Mouse (Mus musculus) lung, adult 2 months (tissue): ENCODE measurements around the gene Satb2. TPM values are rescaled to one million over a fixed set of nuclear protein-coding genes. Genes with fewer than 3 reads are reported as not detected.

Experiments
- DNase-seq: peaks from one replicate; pipeline ENCODE4 v3.0.0; 2022
- H3K4me1 ChIP-seq: fragments of 200-500 bp; 2 replicates; pipeline ENCODE4 v1.6.1; 2011; ENCODE audit warnings: low read length; ENCODE audit not compliant: control insufficient read depth, insufficient read depth
- H3K4me3 ChIP-seq: fragments of 200-500 bp; replicated peaks from 2 replicates; pipeline ENCODE3; 2011; ENCODE audit warnings: low read depth, mild to moderate bottlenecking, control low read depth, low read length; ENCODE audit errors: extremely low read depth
- CTCF ChIP-seq: fragments of 200-500 bp; IDR thresholded peaks from 2 replicates; pipeline ENCODE4 v1.5.1; 2011; ENCODE audit warnings: mild to moderate bottlenecking, low read length, control low read depth; ENCODE audit not compliant: insufficient read depth
- POLR2A ChIP-seq: fragments of 200-500 bp; IDR thresholded peaks from 2 replicates; pipeline ENCODE4 v1.6.1; 2011; ENCODE audit warnings: low read depth, mild to moderate bottlenecking, control low read depth, low read length, borderline replicate concordance; ENCODE audit errors: extremely low read depth
- WGBS: fragments of 180-500 bp; shearing (Covaris S2); methylation state at CpG from one replicate; pipeline ENCODE4 v1.1.7; 2018; 5-methylcytosine and 5-hydroxymethylcytosine counted together
- polyA plus RNA-seq: library from polyadenylated mRNA; depleted of rRNA; stranded (reverse); fragments of >200 nt; gene quantifications from 2 replicates; pipeline ENCODE4 v1.2.3, GENCODE M21; 2012

Satb2 gene
- polyA plus RNA-seq, 1 experiment, result 0.22 TPM

- TF ChIP-seq POLR2A (no peak), CTCF (no peak)
- WGBS, result 71% methylated on average over 13 of the region's 13 CpGs
- no peak for DNase-seq
- no peaks in the 10 kb centered on the region for H3K4me1 ChIP-seq
- no peak overlapping the region for H3K4me3 ChIP-seq
These were observed 79.6 kb downstream of the Satb2 start for GRCm38 (mm10) chr1:56898606-56899396.

- no peak overlapping the region for H3K4me3 ChIP-seq
- no peak for TF ChIP-seq CTCF
- no peak for TF ChIP-seq POLR2A
- peak; percentile 20 for DNase-seq
- 84% methylated on average over 8 of the region's 8 CpGs for WGBS
- no peaks in the 10 kb centered on the region for H3K4me1 ChIP-seq
These were observed 80.8 kb downstream of the Satb2 start for GRCm38 (mm10) chr1:56897492-56898180.

- H3K4me1 ChIP-seq, result no peaks in the 10 kb centered on the region
- 80% methylated on average over 3 of the region's 3 CpGs for WGBS
- TF ChIP-seq POLR2A, result no peak
- no peak for TF ChIP-seq CTCF
- H3K4me3 ChIP-seq, result no peak overlapping the region
- peak; percentile 46 for DNase-seq
These were observed 81.8 kb downstream of the Satb2 start for GRCm38 (mm10) chr1:56896670-56897069.

GRCm38 (mm10) chr1:56892766-56893165, 85.7 kb downstream of the Satb2 start:
- H3K4me3 ChIP-seq, result no peak overlapping the region
- H3K4me1 ChIP-seq, result no peaks in the 10 kb centered on the region
- WGBS, result 79% methylated on average over 5 of the region's 5 CpGs
- TF ChIP-seq POLR2A (no peak), CTCF (no peak)
- no peak for DNase-seq

GRCm38 (mm10) chr1:56888939-56889338, 89.5 kb downstream of the Satb2 start:
- H3K4me3 ChIP-seq, result no peak overlapping the region
- H3K4me1 ChIP-seq, result peaks cover 3% of the 10 kb centered on the region; the same call in 1 of the 2 replicates
- 55% methylated on average over 1 of the region's 1 CpGs for WGBS
- no peak for DNase-seq
- TF ChIP-seq POLR2A, result no peak
- TF ChIP-seq CTCF, result no peak

GRCm38 (mm10) chr1:56887524-56887923, 90.9 kb downstream of the Satb2 start:
- Histone ChIP-seq H3K4me1 (peaks cover 3% of the 10 kb centered on the region; the same call in 1 of the 2 replicates), H3K4me3 (no peak overlapping the region)
- TF ChIP-seq CTCF (no peak), POLR2A (no peak)
- DNase-seq, result no peak

- Histone ChIP-seq H3K4me3 (no peak overlapping the region), H3K4me1 (no peaks in the 10 kb centered on the region)
- 90% methylated on average over 8 of the region's 8 CpGs for WGBS
- TF ChIP-seq CTCF (no peak), POLR2A (no peak)
- DNase-seq, result no peak
These were observed 107.0 kb downstream of the Satb2 start for GRCm38 (mm10) chr1:56871485-56871884.

GRCm38 (mm10) chr1:56865246-56865645, 113.2 kb downstream of the Satb2 start:
- no peak for TF ChIP-seq CTCF
- no peak for TF ChIP-seq POLR2A
- 86% methylated on average over 1 of the region's 1 CpGs for WGBS
- Histone ChIP-seq H3K4me1 (no peaks in the 10 kb centered on the region), H3K4me3 (no peak overlapping the region)
- no peak for DNase-seq

- H3K4me3 ChIP-seq, result no peak overlapping the region
- WGBS, result 76% methylated on average over 4 of the region's 4 CpGs
- no peak for TF ChIP-seq POLR2A
- TF ChIP-seq CTCF, result no peak
- H3K4me1 ChIP-seq, result no peaks in the 10 kb centered on the region
- no peak for DNase-seq
These were observed 115.7 kb downstream of the Satb2 start for GRCm38 (mm10) chr1:56862799-56863198.

- no peaks in the 10 kb centered on the region for H3K4me1 ChIP-seq
- no peak overlapping the region for H3K4me3 ChIP-seq
- WGBS, result 77% methylated on average over 8 of the region's 8 CpGs
- TF ChIP-seq CTCF (no peak), POLR2A (no peak)
- DNase-seq, result no peak
These were observed 121.2 kb downstream of the Satb2 start for GRCm38 (mm10) chr1:56857202-56857601.

- DNase-seq, result no peak
- TF ChIP-seq POLR2A (no peak), CTCF (no peak)
- no peak overlapping the region for H3K4me3 ChIP-seq
- no peaks in the 10 kb centered on the region for H3K4me1 ChIP-seq
- WGBS, result 92% methylated on average over 8 of the region's 8 CpGs
These were observed 128.0 kb downstream of the Satb2 start for GRCm38 (mm10) chr1:56850446-56850845.
